In genomic region chr6:31088973-31089368, GRCm38 (mm10) we compare ENCODE assay signal across 8 mouse cellular contexts.
A peak's percentile ranks its signal among the peaks of the same experiment; 100 is the strongest.
DNase-seq lines count a peak whose midpoint lies in the region; ATAC-seq and TF ChIP-seq lines count a peak whose summit lies in the region.
"Had no signal": no experiment of that assay in that cellular context is flagged by ENCODE, and none has a peak within 500 bp of the region (broad histone marks: within the 10 kb centered on the region; RNA-seq: fewer than 3 reads in every experiment).

No protein-coding gene starts in this region.

- H3K4me1 ChIP-seq in lung, postnatal 0 days (ENCODE audit: insufficient read depth, low read depth, low read length): peaks cover 10% of the 10 kb centered on the region; the same call in 1 of the 2 replicates
- peaks cover 32% of the 10 kb centered on the region for H3K4me1 ChIP-seq in forebrain, embryonic 14.5 days (ENCODE audit: control insufficient read depth, insufficient read depth, low read length)
- H3K4me1 ChIP-seq in liver, embryonic 11.5 days (replicated peaks; ENCODE audit: control insufficient read depth, insufficient read depth, low read length): peaks cover 29% of the 10 kb centered on the region
- peaks cover 9% of the 10 kb centered on the region; the same call in 1 of the 2 replicates for H3K4me1 ChIP-seq in stomach, postnatal 0 days (replicated peaks; ENCODE audit: control insufficient read depth, insufficient read depth)

- peak overlapping the region; percentile 81 for H3K27ac ChIP-seq in lung, postnatal 0 days (ENCODE audit: low read length)
- H3K27ac ChIP-seq in forebrain, embryonic 14.5 days (ENCODE audit: low read depth, low read length): peak overlapping the region; percentile 87
- H3K27ac ChIP-seq in liver, embryonic 11.5 days (ENCODE audit: low read depth, low read length): no peak overlapping the region
- no peak overlapping the region for H3K27ac ChIP-seq in stomach, postnatal 0 days (replicated peaks)

- no peaks in the 10 kb centered on the region for H3K27me3 ChIP-seq in lung, postnatal 0 days (replicated peaks; ENCODE audit: insufficient read depth, low read length)
- H3K27me3 ChIP-seq in forebrain, embryonic 14.5 days (replicated peaks; ENCODE audit: control insufficient read depth, insufficient read depth, low read length): no peaks in the 10 kb centered on the region
- no peaks in the 10 kb centered on the region for H3K27me3 ChIP-seq in liver, embryonic 11.5 days (replicated peaks; ENCODE audit: control insufficient read depth, insufficient read depth, low read length)
- H3K27me3 ChIP-seq in stomach, postnatal 0 days (ENCODE audit: control insufficient read depth, insufficient read depth, low read length): no peaks in the 10 kb centered on the region

- ATAC-seq in lung, postnatal 0 days: peak; percentile 24
- ATAC-seq in forebrain, embryonic 14.5 days: peak; percentile 82
- no peak for ATAC-seq in liver, embryonic 11.5 days (replicated peaks; ENCODE audit: low FRiP score)
- ATAC-seq in stomach, postnatal 0 days (ENCODE audit: low FRiP score, low TSS enrichment): peak; percentile 6; the same call in 1 of the 2 replicates

- no peak for TF ChIP-seq EP300 in lung, postnatal 0 days (IDR thresholded peaks at IDR 0.05)
- no peak for TF ChIP-seq EP300 in stomach, postnatal 0 days (optimal IDR thresholded peaks at IDR 0.05)

- peak; percentile 59 for DNase-seq in lung, postnatal 0 days (ENCODE audit: low spot score)
- DNase-seq in lung, postnatal 36 days: no peak
- peak; percentile 89 for DNase-seq in forebrain, embryonic 14.5 days (ENCODE audit: low spot score)
- no peak for DNase-seq in liver, embryonic 11.5 days (ENCODE audit: low spot score)
- no peak for DNase-seq in stomach, postnatal 0 days (ENCODE audit: low spot score)
- no peak for DNase-seq in right cerebral cortex, adult 18-20 months
- DNase-seq in gastrocnemius, adult 18-20 months (ENCODE audit: low spot score): no peak

- peak overlapping the region; percentile 39; the same call in 1 of the 2 replicates for H3K9ac ChIP-seq in lung, postnatal 0 days (replicated peaks; ENCODE audit: low read depth)
- H3K9ac ChIP-seq in forebrain, embryonic 14.5 days (ENCODE audit: low read length): peak overlapping the region; percentile 49
- H3K9ac ChIP-seq in liver, embryonic 11.5 days (ENCODE audit: low read depth, low read length): no peak overlapping the region
- H3K9ac ChIP-seq in stomach, postnatal 0 days (ENCODE audit: low read length): peak overlapping the region; percentile 36; the same call in 1 of the 2 replicates

- no peaks in the 10 kb centered on the region for H3K36me3 ChIP-seq in lung, postnatal 0 days (ENCODE audit: insufficient read depth, low read length)
- H3K36me3 ChIP-seq in forebrain, embryonic 14.5 days (ENCODE audit: control insufficient read depth, insufficient read depth, low read length): no peaks in the 10 kb centered on the region
- H3K36me3 ChIP-seq in liver, embryonic 11.5 days (ENCODE audit: control insufficient read depth, insufficient read depth, low read length): no peaks in the 10 kb centered on the region
- no peaks in the 10 kb centered on the region for H3K36me3 ChIP-seq in stomach, postnatal 0 days (ENCODE audit: control insufficient read depth, insufficient read depth, low read length)

- H3K9me3 ChIP-seq in lung, postnatal 0 days (ENCODE audit: low read length): no peaks in the 10 kb centered on the region
- H3K9me3 ChIP-seq in forebrain, embryonic 14.5 days (replicated peaks; ENCODE audit: control insufficient read depth, low read length): no peaks in the 10 kb centered on the region
- H3K9me3 ChIP-seq in liver, embryonic 11.5 days (ENCODE audit: control insufficient read depth, low read length): no peaks in the 10 kb centered on the region
- no peaks in the 10 kb centered on the region for H3K9me3 ChIP-seq in stomach, postnatal 0 days (ENCODE audit: control insufficient read depth, low read length)

- TF ChIP-seq CTCF in lung, postnatal 0 days (IDR thresholded peaks at IDR 0.05): no peak
- TF ChIP-seq CTCF in stomach, postnatal 0 days (IDR thresholded peaks at IDR 0.05; ENCODE audit: low read depth): no peak

- H3K4me2 ChIP-seq in lung, postnatal 0 days (replicated peaks; ENCODE audit: low read depth, low read length): peak overlapping the region; percentile 61
- H3K4me2 ChIP-seq in forebrain, embryonic 14.5 days (ENCODE audit: low read length): peak overlapping the region; percentile 52
- H3K4me2 ChIP-seq in liver, embryonic 11.5 days: 0 out of 2 replicates have a peak overlapping the region, but pooled peaks have one; percentile 21
- peak overlapping the region; percentile 59 for H3K4me2 ChIP-seq in stomach, postnatal 0 days (replicated peaks; ENCODE audit: low read depth)

- 10% methylated on average over 5 of the region's 5 CpGs for WGBS in lung, postnatal 0 days
- WGBS in forebrain, embryonic 14.5 days: 2% methylated on average over 5 of the region's 5 CpGs
- WGBS in liver, embryonic 11.5 days: 54% methylated on average over 5 of the region's 5 CpGs
- 15% methylated on average over 5 of the region's 5 CpGs for WGBS in stomach, postnatal 0 days

- peak overlapping the region; percentile 21; the same call in 1 of the 2 replicates for H3K4me3 ChIP-seq in lung, postnatal 0 days (ENCODE audit: low read depth, low read length)
- peak overlapping the region; percentile 19 for H3K4me3 ChIP-seq in forebrain, embryonic 14.5 days (ENCODE audit: low read depth, low read length)
- H3K4me3 ChIP-seq in liver, embryonic 11.5 days (ENCODE audit: low read depth, low read length): no peak overlapping the region
- peak overlapping the region; percentile 20 for H3K4me3 ChIP-seq in stomach, postnatal 0 days (ENCODE audit: low read depth, low read length)
- H3K4me3 ChIP-seq: erythroblast, embryonic 14.5 days had no signal

Comparison
In these comparisons a context has a peak if more than half of its experiments do, and no peak if none do; other contexts are left out.
1. DNase-seq: peak in lung, postnatal 0 days (single experiment) and forebrain, embryonic 14.5 days (single experiment); none in lung, postnatal 36 days (single experiment), liver, embryonic 11.5 days (single experiment), stomach, postnatal 0 days (single experiment), right cerebral cortex, adult 18-20 months (single experiment) and gastrocnemius, adult 18-20 months (single experiment).
2. H3K27ac ChIP-seq: peak in lung, postnatal 0 days (single experiment) and forebrain, embryonic 14.5 days (single experiment); none in liver, embryonic 11.5 days (single experiment) and stomach, postnatal 0 days (single experiment).
3. Peak in every context shown above with its lines, with median percentiles within 50 percentile points of each other: H3K4me2 ChIP-seq.